Mouse (Mus musculus) stomach, postnatal 0 days (tissue): ENCODE results near the gene Cnfn. TPM values are rescaled to one million over a fixed set of nuclear protein-coding genes. Genes with fewer than 3 reads are reported as not detected.

Experiments used
- ATAC-seq: fragments of 200-750 bp; cut with Nextera tagmentation; 2 replicates; pipeline ENCODE4 v1.8.0; 2017; ENCODE audit not compliant: low FRiP score, low TSS enrichment
- DNase-seq: peaks from one replicate; pipeline ENCODE4 v3.0.0-alpha.2; 2016; ENCODE audit warnings: low spot score
- H3K27ac ChIP-seq: fragments of 300-500 bp; sonication (generic); replicated peaks from 2 replicates; pipeline ENCODE4 v1.5.1; 2014; ENCODE audit warnings: mild to moderate bottlenecking, control low read depth
- H3K27me3 ChIP-seq: fragments of 300-500 bp; sonication (generic); 2 replicates; pipeline ENCODE4 v1.6.1; 2014; ENCODE audit warnings: low read length; ENCODE audit not compliant: control insufficient read depth, insufficient read depth
- H3K36me3 ChIP-seq: fragments of 300-500 bp; sonication (generic); 2 replicates; pipeline ENCODE4 v1.6.1; 2014; ENCODE audit warnings: low read length, mixed read lengths; ENCODE audit not compliant: control insufficient read depth, insufficient read depth
- H3K4me1 ChIP-seq: fragments of 300-500 bp; sonication (generic); replicated peaks from 2 replicates; pipeline ENCODE4 v1.6.1; 2014; ENCODE audit warnings: antibody characterized with exemption; ENCODE audit not compliant: control insufficient read depth, insufficient read depth
- H3K4me2 ChIP-seq: fragments of 300-500 bp; sonication (generic); replicated peaks from 2 replicates; pipeline ENCODE4 v1.6.1; 2014; ENCODE audit warnings: low read depth, mild to moderate bottlenecking, control low read depth, moderate library complexity
- H3K4me3 ChIP-seq: fragments of 300-500 bp; sonication (generic); 2 replicates; pipeline ENCODE4 v1.5.1; 2014; ENCODE audit warnings: low read depth, low read length, control low read depth
- H3K9ac ChIP-seq: fragments of 300-500 bp; sonication (generic); 2 replicates; pipeline ENCODE4 v1.6.1; 2014; ENCODE audit warnings: mild to moderate bottlenecking, low read length, control low read depth, mixed read lengths
- H3K9me3 ChIP-seq: fragments of 300-500 bp; sonication (generic); 2 replicates; pipeline ENCODE4 v1.6.1; 2016; ENCODE audit warnings: low read length; ENCODE audit not compliant: control insufficient read depth
- CTCF ChIP-seq: IDR thresholded peaks from 2 replicates; pipeline ENCODE4 v1.5.1; 2016; ENCODE audit warnings: antibody characterized with exemption, low read depth, mild to moderate bottlenecking, moderate library complexity
- EP300 ChIP-seq: optimal IDR thresholded peaks from 2 replicates; pipeline ENCODE3; 2016; ENCODE audit warnings: antibody characterized with exemption
- WGBS: fragments of 180-500 bp; shearing (Covaris S2); extraction: QIAGEN DNeasy Blood & Tissue Kit; methylation state at CpG from one replicate; pipeline ENCODE4 v1.1.7; 2014; 5-methylcytosine and 5-hydroxymethylcytosine counted together
- polyA plus RNA-seq: library from polyadenylated mRNA; unstranded; fragments of >200 nt; fragmentation: Nextera tagmentation; extraction: Ambion mirVana; gene quantifications from 2 replicates; pipeline ENCODE4 v1.2.1, GENCODE M21; 2015

Gene Cnfn
- polyA plus RNA-seq, 1 experiment from 2014 or later, result 4,615 TPM

- Histone ChIP-seq H3K4me1 (no peaks in the 10 kb centered on the region), H3K36me3 (no peaks in the 10 kb centered on the region), H3K27me3 (no peaks in the 10 kb centered on the region), H3K9me3 (no peaks in the 10 kb centered on the region), H3K27ac (peak overlapping the region; percentile 41; the same call in 1 of the 2 replicates), H3K9ac (no peak overlapping the region), H3K4me3 (no peak overlapping the region), H3K4me2 (no peak overlapping the region; the same call in 1 of the 2 replicates)
- ATAC-seq, result no peak
- TF ChIP-seq CTCF (no peak), EP300 (no peak)
- DNase-seq, result no peak
- 77% methylated on average over 13 of the region's 13 CpGs for WGBS
Observed at GRCm38 (mm10) chr7:25378181-25379100, 8.9 kb upstream of the Cnfn start.

GRCm38 (mm10) chr7:25377100-25377700, 7.7 kb upstream of the Cnfn start:
- ATAC-seq, result peak; percentile 13; the same call in 1 of the 2 replicates

GRCm38 (mm10) chr7:25376556-25376955, 7.0 kb upstream of the Cnfn start:
- H3K27ac ChIP-seq, result peak overlapping the region; percentile 75; the same call in 1 of the 2 replicates
- 6% methylated on average over 17 of the region's 17 CpGs for WGBS
- peak; percentile 80 for ATAC-seq

More at GRCm38 (mm10) chr7:25377100-25377700, 7.7 kb upstream of the Cnfn start:
- Histone ChIP-seq H3K4me1 (no peaks in the 10 kb centered on the region), H3K9me3 (no peaks in the 10 kb centered on the region), H3K4me3 (peak overlapping the region; percentile 8; the same call in 1 of the 2 replicates), H3K27me3 (no peaks in the 10 kb centered on the region), H3K36me3 (no peaks in the 10 kb centered on the region), H3K9ac (no peak overlapping the region), H3K27ac (peak overlapping the region; percentile 56), H3K4me2 (peak overlapping the region; percentile 34; the same call in 1 of the 2 replicates)
- 44% methylated on average over 8 of the region's 8 CpGs for WGBS
- no peak for TF ChIP-seq EP300
- TF ChIP-seq CTCF, result peak; percentile 57
- DNase-seq, result no peak

GRCm38 (mm10) chr7:25372441-25372840, 2.9 kb upstream of the Cnfn start:
- H3K4me2 ChIP-seq, result no peak overlapping the region
- 68% methylated on average over 5 of the region's 5 CpGs for WGBS
- no peaks in the 10 kb centered on the region for H3K4me1 ChIP-seq
- no peaks in the 10 kb centered on the region for H3K9me3 ChIP-seq
- no peak for DNase-seq
- H3K4me3 ChIP-seq, result no peak overlapping the region
- H3K9ac ChIP-seq, result no peak overlapping the region
- H3K36me3 ChIP-seq, result no peaks in the 10 kb centered on the region
- peaks cover 8% of the 10 kb centered on the region; the same call in 1 of the 2 replicates for H3K27me3 ChIP-seq
- TF ChIP-seq CTCF (no peak), EP300 (no peak)
- peak overlapping the region; percentile 49; the same call in 1 of the 2 replicates for H3K27ac ChIP-seq
- ATAC-seq, result no peak

More at GRCm38 (mm10) chr7:25376556-25376955, 7.0 kb upstream of the Cnfn start:
- peak; percentile 85 for DNase-seq
- Histone ChIP-seq H3K4me2 (peak overlapping the region; percentile 34), H3K9ac (no peak overlapping the region), H3K9me3 (no peaks in the 10 kb centered on the region), H3K4me1 (no peaks in the 10 kb centered on the region), H3K27me3 (no peaks in the 10 kb centered on the region), H3K36me3 (no peaks in the 10 kb centered on the region), H3K4me3 (peak overlapping the region; percentile 8; the same call in 1 of the 2 replicates)
- TF ChIP-seq CTCF (no peak), EP300 (no peak)

GRCm38 (mm10) chr7:25368333-25368732, 1.2 kb downstream of the Cnfn start:
- Histone ChIP-seq H3K4me1 (no peaks in the 10 kb centered on the region), H3K9me3 (no peaks in the 10 kb centered on the region), H3K9ac (0 out of 2 replicates have a peak overlapping the region, but pooled peaks have one; percentile 8), H3K27ac (no peak overlapping the region), H3K27me3 (peaks cover 8% of the 10 kb centered on the region; the same call in 1 of the 2 replicates), H3K4me2 (no peak overlapping the region), H3K4me3 (peak overlapping the region; percentile 13; the same call in 1 of the 2 replicates), H3K36me3 (0 out of 2 replicates have a peak, but pooled peaks cover 2% of the 10 kb centered on the region)
- no peak for ATAC-seq
- TF ChIP-seq CTCF, result no peak
- TF ChIP-seq EP300, result no peak
- WGBS, result 25% methylated on average over 12 of the region's 12 CpGs
- no peak for DNase-seq
